Mouse (Mus musculus) lung, postnatal 4 days (tissue): ENCODE measurements around the gene Olfr1537.

Experiments used
- DNase-seq, 2 experiments: peaks; one replicate each; pipeline ENCODE4 v3.0.0; 2021

The Olfr1537 gene

GRCm38 (mm10) chr9:39249894-39250293 is at the start of gene Olfr1537:
Gene Olfr1537 (minus strand): TSS chr9:39249994.
- no peak for DNase-seq

- DNase-seq: no peak
Measured at GRCm38 (mm10) chr9:39287136-39287535, 37.3 kb upstream of the Olfr1537 start.

- DNase-seq: no peak
Measured at GRCm38 (mm10) chr9:39276718-39277117, 26.9 kb upstream of the Olfr1537 start, which contains the start of gene Olfr945. Gene Olfr945 (minus strand): TSS chr9:39276818.

GRCm38 (mm10) chr9:39201620-39202019 is 48.2 kb downstream of the Olfr1537 start, which contains the start of gene Olfr944:
Gene Olfr944 (plus strand): TSS chr9:39201920.
- DNase-seq: no peak
